Mouse (Mus musculus) thymus, postnatal 14 days (tissue): ENCODE results near the gene Larp1.

Source experiments
- DNase-seq: peaks from one replicate; pipeline ENCODE4 v3.0.0; 2021

Larp1 gene

DNA sequence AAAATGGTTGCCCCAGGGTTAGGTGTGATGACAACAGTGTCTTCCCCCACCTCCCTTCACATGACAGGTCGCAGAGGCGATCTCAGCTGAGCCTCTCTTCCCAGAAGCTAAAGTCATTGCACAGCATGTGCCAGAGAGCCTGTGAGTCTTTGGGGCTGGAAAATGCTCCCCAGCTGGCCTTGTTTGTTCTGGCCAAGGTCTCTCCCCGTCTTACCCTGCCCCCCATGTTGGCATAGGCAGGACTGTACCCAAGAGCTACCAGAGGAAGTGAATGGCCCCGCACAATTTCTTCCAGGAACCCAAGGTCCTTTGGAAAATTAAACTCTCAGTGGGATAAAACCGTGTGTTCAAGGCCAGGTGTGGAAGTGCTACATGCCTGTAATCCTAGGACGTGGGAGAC, 5.1 kb upstream of the Larp1 start:
- DNase-seq: no peak

DNA sequence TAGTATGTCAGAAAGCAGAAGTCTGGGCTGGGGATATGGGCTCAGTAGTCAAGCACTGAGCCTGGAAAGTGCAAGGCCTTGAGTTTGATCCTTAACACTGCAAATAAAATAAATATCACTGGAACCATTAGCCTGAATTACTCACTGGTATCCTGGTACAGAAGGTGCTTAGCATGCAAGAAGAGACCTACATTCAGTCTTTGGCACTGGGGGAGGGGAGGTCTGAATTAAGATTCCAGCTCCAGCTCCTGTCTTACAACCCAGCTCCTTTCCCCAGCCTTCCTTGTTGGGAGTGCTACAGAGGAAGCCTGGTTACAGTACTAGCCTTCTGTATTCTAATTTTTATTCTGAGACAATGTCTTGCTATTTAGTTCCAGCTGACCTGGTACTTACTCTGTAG, 3.8 kb upstream of the Larp1 start:
- no peak for DNase-seq

- DNase-seq: no peak
These were observed 851 bp upstream of the Larp1 start for GRCm38 (mm10) chr11:58008013-58008412.

- DNase-seq: peak; percentile 88
These were observed 320 bp upstream of the Larp1 start for GRCm38 (mm10) chr11:58008437-58009050.

DNA sequence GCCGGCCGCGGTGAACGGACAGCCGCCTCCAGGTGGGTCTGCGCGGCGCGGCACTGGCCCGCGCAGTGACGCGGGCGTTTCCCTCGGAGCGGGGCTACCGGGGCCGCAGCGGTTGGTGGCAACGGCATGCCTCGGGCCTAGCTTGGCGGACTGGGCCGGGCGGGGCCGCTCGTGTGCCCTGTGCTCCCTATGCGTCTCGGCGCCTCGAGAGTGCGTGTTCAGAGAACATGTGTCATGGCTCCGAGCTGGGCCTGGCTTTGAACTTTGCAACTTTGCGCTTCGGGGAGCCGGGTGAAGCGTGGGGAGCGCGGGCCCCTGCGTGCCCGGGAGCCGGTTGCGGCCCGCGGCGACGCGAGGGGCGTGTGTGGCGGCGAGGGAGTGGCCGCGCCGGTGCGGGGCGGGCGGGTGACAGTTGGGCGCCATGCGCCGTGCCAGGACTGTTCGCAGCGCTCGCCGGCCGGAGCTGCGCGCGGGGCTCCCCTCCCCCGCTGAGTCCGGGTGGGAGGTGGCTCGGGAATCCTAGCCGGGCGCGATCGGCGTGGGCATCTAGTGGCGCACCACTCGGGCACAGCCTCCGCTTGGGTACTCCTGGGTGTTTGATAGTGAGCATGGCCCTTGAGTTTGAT, 765 bp downstream of the Larp1 start:
- peak; percentile 71 for DNase-seq

GRCm38 (mm10) chr11:58010226-58010781, 1.4 kb downstream of the Larp1 start:
- peak; percentile 49 for DNase-seq

- DNase-seq: no peak
These were observed 2.1 kb downstream of the Larp1 start for GRCm38 (mm10) chr11:58010930-58011329.

DNA sequence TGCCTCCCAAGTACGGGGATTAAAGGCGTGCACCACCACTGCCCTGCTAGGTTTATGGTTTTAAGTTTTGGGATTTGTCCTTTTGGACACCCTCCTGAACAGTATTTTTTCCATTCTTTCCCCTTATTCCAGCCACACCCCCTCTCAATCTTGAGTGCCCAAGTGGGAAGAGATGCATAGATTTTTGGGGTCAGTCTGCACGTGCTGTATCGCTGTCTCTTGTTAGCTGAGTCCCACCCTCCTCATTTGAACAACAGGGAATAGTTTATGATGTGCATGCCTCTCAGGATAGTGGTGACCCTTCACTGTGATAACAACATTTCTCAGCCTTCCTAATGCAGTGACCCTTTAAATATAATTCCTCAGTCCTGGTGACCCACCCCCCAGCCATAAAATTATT, 2.9 kb downstream of the Larp1 start:
- no peak for DNase-seq

- no peak for DNase-seq
These were observed 3.8 kb downstream of the Larp1 start for GRCm38 (mm10) chr11:58012674-58013073.

DNA sequence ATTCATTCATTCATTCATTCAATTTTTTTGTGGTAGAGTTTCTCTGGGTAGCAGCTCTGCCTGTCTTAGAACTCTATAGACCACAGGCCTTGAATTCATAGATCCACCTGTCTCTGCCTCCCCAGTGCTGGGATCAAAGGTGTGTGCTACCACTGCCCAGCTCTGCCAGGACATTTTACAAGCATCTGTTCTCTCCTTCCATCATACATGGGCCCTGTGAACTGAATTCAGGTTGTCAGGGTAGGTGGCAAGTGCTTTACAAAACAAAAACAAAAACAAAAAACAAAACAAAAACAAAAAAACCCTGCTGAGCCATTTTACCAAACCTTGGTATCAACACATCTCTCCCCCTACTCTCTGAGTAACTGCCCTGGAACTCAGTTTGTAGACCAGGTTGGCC, 4.2 kb downstream of the Larp1 start:
- no peak for DNase-seq

DNA sequence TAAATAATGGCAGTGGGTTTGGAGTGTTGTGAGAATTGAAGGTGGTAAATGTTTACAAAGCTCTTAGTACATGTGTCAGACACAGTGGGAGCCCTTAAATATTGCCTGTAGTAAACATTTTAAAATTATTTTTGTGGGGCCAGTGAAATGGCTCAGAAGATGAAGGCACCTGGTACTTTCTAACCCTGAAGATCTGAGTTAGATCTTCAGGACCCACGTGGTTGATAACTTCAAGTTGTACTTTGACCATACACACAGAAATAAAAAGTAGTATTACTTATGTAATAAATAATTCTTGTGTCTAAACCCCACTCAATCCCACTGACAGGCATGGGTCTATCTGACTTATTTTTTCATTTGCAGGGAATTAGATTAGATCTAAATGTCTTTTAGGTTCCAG, 5.7 kb downstream of the Larp1 start:
- DNase-seq: no peak

DNA sequence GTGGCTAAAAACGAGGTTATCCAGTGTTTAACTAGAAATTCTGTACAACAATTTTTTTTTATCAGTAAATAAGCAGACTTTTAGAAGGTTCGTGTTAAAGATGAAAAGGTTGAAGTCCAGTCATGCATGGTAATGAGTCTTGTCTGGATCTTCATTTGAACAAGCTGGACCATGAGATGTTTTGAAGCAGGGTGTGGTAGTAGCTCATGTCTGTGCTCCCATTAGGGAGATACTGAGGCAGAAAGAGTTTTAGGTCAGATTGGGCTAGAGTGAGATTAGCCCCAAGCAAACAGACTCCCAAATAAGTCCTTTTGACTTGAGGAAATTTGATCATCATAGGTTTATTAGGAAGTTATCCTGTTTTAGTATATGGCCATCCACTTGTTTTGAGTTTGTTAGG, 6.5 kb downstream of the Larp1 start:
- no peak for DNase-seq

- DNase-seq: no peak
These were observed 7.5 kb downstream of the Larp1 start for GRCm38 (mm10) chr11:58016371-58016770.

DNA sequence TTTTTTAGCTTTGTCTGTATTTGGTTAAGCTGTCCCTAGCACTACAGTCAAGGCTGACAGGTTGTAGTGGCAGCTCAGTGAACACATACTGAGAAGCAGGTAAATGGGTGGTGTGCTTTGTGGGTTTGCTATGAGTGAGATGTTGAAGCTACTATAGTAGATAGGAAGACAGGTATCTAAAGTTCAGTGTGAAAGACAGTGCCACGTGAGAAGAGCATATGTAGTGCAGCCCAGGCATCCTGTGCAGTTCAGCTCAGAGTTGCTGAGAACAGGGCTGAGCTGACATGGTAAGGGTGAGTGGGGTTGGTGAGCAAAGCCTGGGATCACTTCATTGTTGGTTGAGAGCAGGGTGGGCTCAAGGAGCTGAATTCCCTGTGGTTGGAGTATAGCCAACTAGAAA, 8.6 kb downstream of the Larp1 start:
- DNase-seq: no peak

DNA sequence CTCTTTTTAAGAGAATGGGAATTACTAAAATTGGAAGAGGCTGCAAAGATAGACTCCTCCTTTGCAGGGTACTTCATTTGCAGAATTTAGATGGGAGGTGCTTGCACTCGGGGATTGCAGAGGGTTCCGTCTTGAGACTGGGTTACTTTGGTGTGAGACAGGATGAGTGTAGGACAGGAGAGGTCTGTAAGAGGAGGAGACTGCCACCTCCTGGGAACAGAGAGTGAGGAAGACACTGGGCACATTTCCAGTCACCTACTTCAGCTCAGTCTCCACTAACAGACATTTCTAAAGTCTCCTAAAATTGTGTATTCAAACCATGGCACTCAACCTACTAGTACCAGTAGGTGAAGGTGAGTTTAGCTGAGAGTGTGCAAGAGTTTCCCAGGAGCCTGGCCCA, 9.4 kb downstream of the Larp1 start:
- DNase-seq: peak; percentile 27

- DNase-seq: peak; percentile 42
These were observed 9.8 kb downstream of the Larp1 start for GRCm38 (mm10) chr11:58018701-58019100.

DNA sequence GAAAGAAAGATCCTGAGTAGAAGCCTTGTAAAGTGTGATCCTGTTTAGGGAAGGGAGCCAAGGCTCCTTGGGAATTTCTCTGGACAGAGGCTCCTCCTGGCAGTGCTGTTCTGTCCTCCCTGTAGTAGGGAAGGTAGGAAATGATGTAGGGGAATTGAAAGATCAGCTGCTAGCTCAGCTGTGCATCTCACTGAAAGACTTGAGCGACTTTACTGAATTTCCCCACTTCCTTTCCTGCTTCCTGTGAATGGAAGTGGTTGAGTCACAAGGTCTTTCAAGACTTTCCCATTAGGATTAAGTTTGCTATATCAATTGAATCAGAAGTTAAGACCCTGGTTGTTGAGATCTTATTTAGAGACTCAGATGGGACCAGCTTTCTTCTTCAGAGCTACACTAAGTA, 12.2 kb downstream of the Larp1 start:
- no peak for DNase-seq

- DNase-seq: no peak
These were observed 12.8 kb downstream of the Larp1 start for GRCm38 (mm10) chr11:58021618-58022017.

DNA sequence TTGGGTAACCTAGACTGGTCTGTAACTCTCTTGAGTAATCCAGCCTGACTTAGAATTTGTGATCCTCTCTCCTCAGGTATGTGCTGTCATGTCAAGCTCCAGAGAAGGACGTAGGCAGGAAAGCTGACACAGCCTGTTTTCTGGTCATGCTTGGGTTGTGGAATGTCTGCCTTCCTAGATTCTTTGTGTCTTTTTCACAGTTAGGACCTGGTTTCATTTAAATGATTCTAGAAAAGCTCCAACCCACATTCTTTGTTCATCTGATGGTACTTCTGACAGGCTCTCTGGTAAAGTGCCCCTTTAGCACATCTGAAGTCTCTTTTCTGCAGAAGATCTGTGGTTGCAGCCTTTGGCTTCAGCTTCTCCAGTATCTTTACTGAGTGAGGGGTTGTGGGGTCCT, 15.4 kb downstream of the Larp1 start:
- no peak for DNase-seq

DNA sequence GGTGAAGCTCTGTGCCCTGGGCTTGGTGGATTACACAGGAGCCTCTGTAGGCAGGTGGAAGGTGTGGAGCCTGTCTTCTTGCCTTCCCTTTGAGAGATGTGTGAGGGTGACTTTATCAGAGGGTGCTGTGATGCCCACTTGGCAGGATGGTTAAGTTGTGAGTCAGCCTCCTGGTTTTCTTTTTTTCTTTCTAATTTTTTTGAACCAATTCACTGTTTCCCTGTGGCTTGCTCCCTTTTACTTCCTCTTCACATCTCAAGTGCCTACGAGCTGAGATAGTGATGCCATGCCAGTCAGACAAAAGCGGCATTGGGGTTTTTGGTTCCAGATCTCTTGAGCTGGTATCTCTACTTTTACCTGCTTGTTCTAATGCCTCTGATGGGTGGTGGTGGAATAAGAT, 15.8 kb downstream of the Larp1 start:
- DNase-seq: no peak

- DNase-seq: no peak
These were observed 17.0 kb downstream of the Larp1 start for GRCm38 (mm10) chr11:58025881-58026280.

- no peak for DNase-seq
These were observed 17.5 kb downstream of the Larp1 start for GRCm38 (mm10) chr11:58026337-58026736.

GRCm38 (mm10) chr11:58026860-58027259, 18.0 kb downstream of the Larp1 start:
- no peak for DNase-seq

- no peak for DNase-seq
These were observed 20.1 kb downstream of the Larp1 start for GRCm38 (mm10) chr11:58028981-58029380.

- DNase-seq: no peak
These were observed 21.0 kb downstream of the Larp1 start for GRCm38 (mm10) chr11:58029869-58030268.
